Mouse (Mus musculus): ENCODE measurements around the gene Epha2.

Epha2 gene

DNA sequence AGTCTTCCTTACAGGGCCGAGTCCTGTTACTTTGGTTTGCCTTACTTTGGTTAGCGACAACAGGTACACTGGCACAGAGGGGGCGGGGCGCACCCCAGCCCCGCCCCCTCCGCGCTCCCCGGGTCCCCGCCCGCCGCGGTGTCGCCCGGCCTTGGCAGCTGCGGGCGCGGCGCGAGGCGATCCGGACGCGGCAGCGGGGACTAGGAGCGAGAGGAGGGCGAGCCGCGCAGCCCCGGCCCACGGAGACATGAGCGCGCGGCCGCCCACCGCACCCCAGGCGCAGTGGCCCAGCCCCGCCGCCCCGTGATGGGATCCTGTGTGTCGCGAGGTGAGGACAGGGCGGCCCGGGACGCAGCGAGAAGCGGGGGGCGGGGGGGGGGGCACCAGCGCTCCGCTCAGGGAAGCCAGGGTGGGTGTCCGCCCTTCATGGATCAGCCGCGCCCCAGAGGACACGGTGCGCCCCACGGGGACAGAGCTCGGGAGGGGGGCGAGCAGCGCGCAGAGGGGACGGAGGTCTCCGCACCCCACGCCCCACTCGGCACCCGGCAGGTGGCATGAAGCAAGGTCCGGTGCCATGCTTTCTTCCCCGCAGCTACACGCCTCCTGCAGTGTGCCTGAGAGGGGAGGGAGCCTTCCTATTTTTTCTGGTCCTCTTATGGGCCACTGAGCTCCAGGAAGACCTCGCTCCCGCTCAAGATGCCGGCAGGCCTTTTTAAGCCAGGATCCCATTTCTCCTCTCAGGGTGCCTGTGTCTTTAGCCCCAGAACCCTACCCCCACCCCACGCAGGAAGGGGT, 67.2 kb downstream of the Epha2 start, which contains the start of gene Fam131c:
TSS of gene Fam131c (plus strand) at position 224 of the 795 bp plus-strand sequence.
- no peak for DNase-seq (ENCODE audit: low spot score in 2 of 2)

DNA sequence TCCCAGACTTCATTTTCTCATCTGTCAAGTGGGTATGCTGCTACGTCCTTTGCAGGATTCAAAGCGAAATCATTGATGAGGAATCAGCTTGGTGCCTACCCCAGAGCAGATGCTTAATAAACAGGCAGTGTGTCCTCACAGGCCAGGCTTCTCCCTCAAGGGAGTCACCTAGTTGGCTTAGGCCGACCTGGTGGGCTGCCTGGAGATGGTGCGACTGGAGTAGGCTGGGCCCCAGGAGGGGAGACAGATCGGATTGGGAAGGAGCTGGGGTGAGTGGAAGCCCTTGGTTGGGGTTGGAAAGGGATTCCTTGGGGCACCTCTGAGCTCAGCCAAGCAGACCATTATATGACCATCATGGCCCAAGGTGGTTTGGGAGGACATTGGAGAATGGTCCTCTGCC, 71.4 kb downstream of the Epha2 start:
- no peak for DNase-seq (ENCODE audit: low spot score in 2 of 2)
